Mouse (Mus musculus): ENCODE measurements around the gene Id3. TPM values are rescaled to one million over a fixed set of nuclear protein-coding genes. Genes with fewer than 3 reads are reported as not detected.

The Id3 gene
- total and polyA plus RNA-seq, 3 experiments: 56.8 to 120 (median 58.8) TPM

DNA sequence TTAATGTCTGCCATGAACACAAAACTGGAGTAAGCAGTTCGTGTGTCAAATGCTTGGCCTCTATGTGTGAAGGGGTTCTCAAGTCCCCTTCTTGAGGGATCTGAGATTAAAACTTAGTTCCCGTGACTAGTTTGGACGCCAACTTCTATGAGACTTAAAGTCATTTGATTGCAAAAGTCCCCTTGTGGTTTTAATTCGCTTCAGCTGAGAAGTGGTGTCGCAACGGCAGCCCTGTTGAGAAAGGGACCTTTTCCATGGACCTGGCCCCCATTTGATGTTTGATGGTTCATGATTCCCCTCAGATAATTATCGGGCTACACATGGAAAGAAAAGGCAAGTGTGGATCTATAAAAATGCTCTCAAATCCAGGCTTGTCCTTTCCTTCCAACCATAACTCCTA, 36.2 kb downstream of the Id3 start:
- TF ChIP-seq POLR2A (IDR thresholded peaks at IDR 0.05; ENCODE audit: insufficient read depth, low read depth, low read length) (no peak), CTCF (IDR thresholded peaks at IDR 0.05) (no peak), EP300 (IDR thresholded peaks at IDR 0.05; ENCODE audit: insufficient read depth, low read depth, low read length) (no peak)
- intact Hi-C loops (cut with DNase I): no loop called here
- Histone ChIP-seq H3K27me3 (ENCODE audit: control insufficient read depth, insufficient read depth, low read length) (no peaks in the 10 kb centered on the region), H3K27ac (peak overlapping the region; percentile 1; the same call in 1 of the 2 replicates), H3K79me2 (replicated peaks; ENCODE audit: control insufficient read depth, insufficient read depth, low read length) (no peaks in the 10 kb centered on the region), H3K4me3 (no peak overlapping the region), H3K9ac (ENCODE audit: low read depth, low read length) (no peak overlapping the region), H3K36me3 (ENCODE audit: control insufficient read depth, insufficient read depth, low read length) (no peaks in the 10 kb centered on the region), H3K4me1 (ENCODE audit: control insufficient read depth, insufficient read depth, low read length) (peaks cover 4% of the 10 kb centered on the region)
- WGBS: 90% methylated on average over 7 of the region's 7 CpGs
- DNase-seq: no peak

DNA sequence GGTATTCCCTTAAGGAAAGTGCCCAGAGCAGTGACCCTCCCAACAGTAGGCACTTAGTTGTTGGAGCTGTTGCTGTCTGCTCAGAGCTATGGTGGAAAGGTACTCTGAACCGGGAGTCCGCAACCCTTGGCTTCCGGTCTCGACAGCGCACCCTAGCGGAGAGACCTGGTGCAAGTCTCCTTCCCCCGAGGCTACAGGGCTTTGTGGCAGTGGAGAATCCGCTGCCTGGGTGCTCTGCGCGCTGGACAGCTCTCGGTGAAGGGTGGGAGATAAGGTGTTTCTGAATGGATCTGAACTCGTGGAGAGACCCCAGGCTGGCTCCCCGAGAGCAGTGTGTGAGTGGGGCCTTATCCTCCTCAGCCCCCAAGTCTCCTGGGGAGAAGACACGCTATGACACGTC, 36.7 kb downstream of the Id3 start:
- Histone ChIP-seq H3K36me3 (ENCODE audit: control insufficient read depth, insufficient read depth, low read length) (no peaks in the 10 kb centered on the region), H3K9ac (ENCODE audit: low read depth, low read length) (peak overlapping the region; percentile 24), H3K4me1 (ENCODE audit: control insufficient read depth, insufficient read depth, low read length) (peaks cover 4% of the 10 kb centered on the region), H3K27ac (peak overlapping the region; percentile 1; the same call in 1 of the 2 replicates), H3K79me2 (replicated peaks; ENCODE audit: control insufficient read depth, insufficient read depth, low read length) (no peaks in the 10 kb centered on the region), H3K4me3 (peak overlapping the region; percentile 28; the same call in 1 of the 2 replicates), H3K27me3 (ENCODE audit: control insufficient read depth, insufficient read depth, low read length) (no peaks in the 10 kb centered on the region)
- intact Hi-C loops (cut with DNase I): loop anchor here (2.0 kb wide), 1 partner anchor 17 kb away; no protein-coding TSS in a partner anchor
- TF ChIP-seq CTCF (IDR thresholded peaks at IDR 0.05) (peak; percentile 91), POLR2A (IDR thresholded peaks at IDR 0.05; ENCODE audit: insufficient read depth, low read depth, low read length) (no peak)
- peak; percentile 87 to 90 for DNase-seq
- 8% methylated on average over 15 of the region's 15 CpGs for WGBS

DNA sequence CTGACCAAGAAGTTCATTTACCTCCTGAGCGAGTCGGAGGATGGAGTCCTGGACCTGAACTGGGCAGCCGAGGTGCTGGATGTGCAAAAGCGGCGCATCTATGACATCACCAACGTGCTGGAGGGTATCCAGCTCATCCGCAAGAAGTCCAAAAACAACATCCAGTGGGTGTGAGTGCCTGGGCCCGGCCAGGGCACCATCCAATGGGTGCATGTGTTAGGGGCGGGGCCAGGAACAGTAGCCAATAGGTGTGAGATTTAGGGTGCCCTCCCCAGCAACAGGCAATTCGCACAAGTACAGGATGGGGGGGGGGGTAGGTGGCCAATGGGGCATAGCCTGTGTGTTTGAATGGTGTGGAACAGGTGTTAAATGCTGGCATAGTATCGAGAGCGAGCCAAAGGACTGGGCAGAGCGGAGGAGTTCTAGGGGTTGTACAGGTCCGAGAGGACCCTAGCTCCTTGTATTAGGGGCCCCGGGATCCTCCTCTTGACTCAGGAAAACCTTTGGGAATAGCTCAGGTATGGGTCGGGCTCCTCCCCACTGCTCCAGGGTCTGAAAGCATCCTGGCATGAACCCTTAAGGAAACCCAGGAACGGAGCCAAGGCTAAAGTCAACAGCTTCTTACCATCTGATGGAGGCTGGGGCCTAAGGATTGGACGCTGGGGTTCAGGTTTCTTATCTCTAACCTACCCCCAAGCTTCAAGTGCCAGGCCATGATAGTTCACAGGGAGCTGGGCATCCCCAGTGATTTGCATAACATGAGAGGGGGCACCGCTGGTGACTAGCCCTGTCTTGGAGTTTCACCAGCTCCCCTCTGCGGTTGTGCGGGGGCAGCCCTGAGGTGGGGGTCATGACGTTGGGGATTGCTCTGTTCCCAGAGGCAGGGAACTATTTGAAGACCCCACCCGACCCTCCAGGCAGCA, 37.4 kb downstream of the Id3 start:
- Histone ChIP-seq H3K9ac (ENCODE audit: low read depth, low read length) (peak overlapping the region; percentile 24), H3K27ac (peak overlapping the region; percentile 1; the same call in 1 of the 2 replicates), H3K79me2 (replicated peaks; ENCODE audit: control insufficient read depth, insufficient read depth, low read length) (no peaks in the 10 kb centered on the region), H3K27me3 (ENCODE audit: control insufficient read depth, insufficient read depth, low read length) (no peaks in the 10 kb centered on the region), H3K36me3 (ENCODE audit: control insufficient read depth, insufficient read depth, low read length) (no peaks in the 10 kb centered on the region), H3K4me1 (ENCODE audit: control insufficient read depth, insufficient read depth, low read length) (peaks cover 9% of the 10 kb centered on the region), H3K4me3 (peak overlapping the region; percentile 28; the same call in 1 of the 2 replicates)
- TF ChIP-seq CTCF (IDR thresholded peaks at IDR 0.05): no peak
- no peak for TF ChIP-seq EP300 (IDR thresholded peaks at IDR 0.05; ENCODE audit: insufficient read depth, low read depth, low read length)
- peak; percentile 73 to 86 for DNase-seq
- 27% methylated on average over 23 of the region's 23 CpGs for WGBS
- intact Hi-C loops (cut with DNase I): loop anchor here (2.0 kb wide), 1 partner anchor 18 kb away; no protein-coding TSS in a partner anchor

DNA sequence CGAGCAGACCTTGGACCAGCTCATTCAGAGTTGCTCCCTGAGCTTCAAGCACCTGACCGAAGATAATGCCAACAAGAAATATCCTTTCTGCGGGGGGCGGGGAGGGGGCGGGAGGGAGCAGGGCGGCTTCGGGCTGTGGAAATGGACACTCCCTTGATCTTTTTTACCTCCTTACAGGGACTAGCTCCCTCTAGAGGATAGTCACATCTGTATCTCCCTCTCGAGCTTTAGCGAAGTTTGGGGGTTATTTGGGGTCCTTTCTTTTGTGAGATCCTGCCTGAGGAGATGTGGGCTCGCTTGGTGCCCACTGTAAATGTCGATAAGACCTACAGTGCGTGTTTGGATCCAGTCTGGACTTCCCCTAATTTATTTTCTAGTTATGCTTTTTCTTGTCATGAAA, 38.1 kb downstream of the Id3 start:
- Histone ChIP-seq H3K27me3 (ENCODE audit: control insufficient read depth, insufficient read depth, low read length) (no peaks in the 10 kb centered on the region), H3K36me3 (ENCODE audit: control insufficient read depth, insufficient read depth, low read length) (no peaks in the 10 kb centered on the region), H3K79me2 (replicated peaks; ENCODE audit: control insufficient read depth, insufficient read depth, low read length) (no peaks in the 10 kb centered on the region), H3K4me3 (no peak overlapping the region), H3K4me1 (ENCODE audit: control insufficient read depth, insufficient read depth, low read length) (peaks cover 9% of the 10 kb centered on the region), H3K27ac (no peak overlapping the region), H3K9ac (ENCODE audit: low read depth, low read length) (no peak overlapping the region)
- 44% methylated on average over 12 of the region's 12 CpGs for WGBS
- no peak for TF ChIP-seq POLR2A (IDR thresholded peaks at IDR 0.05; ENCODE audit: insufficient read depth, low read depth, low read length)
- peak; percentile 54 for TF ChIP-seq CTCF (IDR thresholded peaks at IDR 0.05)
- DNase-seq: no peak
- intact Hi-C loops (cut with DNase I): loop anchor here (2.0 kb wide), 1 partner anchor 19 kb away; no protein-coding TSS in a partner anchor

DNA sequence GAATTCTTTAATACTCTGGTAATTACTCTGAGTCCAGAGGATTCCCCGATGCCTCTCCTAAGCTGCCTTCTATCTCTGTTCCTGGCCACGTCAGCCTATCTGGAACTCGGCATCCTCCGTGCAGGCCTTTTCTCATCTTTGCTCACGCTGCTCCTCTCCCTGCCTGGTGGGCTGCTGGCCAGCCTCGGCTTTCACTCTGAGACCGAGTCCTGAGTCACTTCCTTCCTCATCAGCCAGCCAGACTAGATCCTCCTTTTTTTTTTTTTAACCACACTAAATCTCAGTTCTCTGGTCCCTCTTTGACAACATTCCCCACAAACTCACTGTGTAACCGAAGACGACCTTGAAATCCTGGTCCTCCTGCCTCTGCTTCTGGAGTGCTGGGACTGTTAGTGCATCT, 42.1 kb downstream of the Id3 start:
- peak overlapping the region; percentile 57 for H3K27ac ChIP-seq
- H3K36me3 ChIP-seq (ENCODE audit: control insufficient read depth, insufficient read depth, low read length): no peaks in the 10 kb centered on the region
- peak; percentile 72 to 83 for DNase-seq
- no peak overlapping the region for H3K4me3 ChIP-seq
- 35% methylated on average over 9 of the region's 9 CpGs for WGBS
- H3K27me3 ChIP-seq (ENCODE audit: control insufficient read depth, insufficient read depth, low read length): no peaks in the 10 kb centered on the region
- H3K79me2 ChIP-seq (replicated peaks; ENCODE audit: control insufficient read depth, insufficient read depth, low read length): no peaks in the 10 kb centered on the region
- no peak overlapping the region for H3K9ac ChIP-seq (ENCODE audit: low read depth, low read length)
- H3K4me1 ChIP-seq (ENCODE audit: control insufficient read depth, insufficient read depth, low read length): peaks cover 4% of the 10 kb centered on the region
- TF ChIP-seq CTCF (IDR thresholded peaks at IDR 0.05) (no peak), POLR2A (IDR thresholded peaks at IDR 0.05; ENCODE audit: insufficient read depth, low read depth, low read length) (0 out of 2 replicates have a peak, but pooled peaks have one; percentile 31), EP300 (IDR thresholded peaks at IDR 0.05; ENCODE audit: insufficient read depth, low read depth, low read length) (0 out of 2 replicates have a peak, but pooled peaks have one; percentile 56)
- intact Hi-C loops (cut with DNase I): no loop called here

DNA sequence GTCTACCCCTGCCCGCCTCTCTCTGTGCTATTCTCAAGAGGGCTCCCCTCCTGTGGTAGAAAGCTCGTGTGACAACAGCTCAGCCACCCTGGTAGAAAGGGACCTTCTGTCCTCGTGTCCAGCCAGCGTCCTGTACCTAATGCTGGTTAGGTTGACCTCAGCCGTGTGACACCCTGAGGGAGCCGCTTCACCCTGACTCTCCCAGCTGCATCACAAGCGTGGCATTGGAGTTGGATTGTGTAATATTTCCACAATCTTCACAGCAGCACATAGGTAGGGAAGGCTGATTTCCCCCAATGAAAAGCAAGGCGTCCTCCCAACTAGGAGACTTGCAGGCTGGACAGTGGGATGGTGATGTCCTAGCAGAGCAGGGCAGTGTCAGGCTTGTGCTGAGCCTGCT, 43.0 kb downstream of the Id3 start:
- H3K4me1 ChIP-seq (ENCODE audit: control insufficient read depth, insufficient read depth, low read length): peaks cover 4% of the 10 kb centered on the region
- no peak overlapping the region for H3K4me3 ChIP-seq
- TF ChIP-seq CTCF (IDR thresholded peaks at IDR 0.05): no peak
- TF ChIP-seq EP300 (IDR thresholded peaks at IDR 0.05; ENCODE audit: insufficient read depth, low read depth, low read length): no peak
- no peak for TF ChIP-seq POLR2A (IDR thresholded peaks at IDR 0.05; ENCODE audit: insufficient read depth, low read depth, low read length)
- intact Hi-C loops (cut with DNase I): no loop called here
- 88% methylated on average over 8 of the region's 8 CpGs for WGBS
- no peaks in the 10 kb centered on the region for H3K27me3 ChIP-seq (ENCODE audit: control insufficient read depth, insufficient read depth, low read length)
- H3K36me3 ChIP-seq (ENCODE audit: control insufficient read depth, insufficient read depth, low read length): no peaks in the 10 kb centered on the region
- H3K9ac ChIP-seq (ENCODE audit: low read depth, low read length): no peak overlapping the region
- no peaks in the 10 kb centered on the region for H3K79me2 ChIP-seq (replicated peaks; ENCODE audit: control insufficient read depth, insufficient read depth, low read length)
- no peak overlapping the region for H3K27ac ChIP-seq
- no peak for DNase-seq
